In genomic region chr6:98588979-98589378, GRCm38 (mm10) we compare ENCODE assay signal across 30 mouse cellular contexts.
A peak's percentile ranks its signal among the peaks of the same experiment; 100 is the strongest.
DNase-seq lines count a peak whose midpoint lies in the region; ATAC-seq and TF ChIP-seq lines count a peak whose summit lies in the region.
"Had no signal": no experiment of that assay in that cellular context is flagged by ENCODE, and none has a peak within 500 bp of the region (broad histone marks: within the 10 kb centered on the region; RNA-seq: fewer than 3 reads in every experiment).

No protein-coding gene starts in this region.

- ATAC-seq in intestine, embryonic 15.5 days: peak; percentile 95
- peak; percentile 72; the same call in 1 of the 2 replicates for ATAC-seq in intestine, postnatal 0 days
- peak; percentile 81 for ATAC-seq in liver, embryonic 16.5 days (ENCODE audit: low read depth)
- peak; percentile 99 for ATAC-seq in stomach, postnatal 0 days (ENCODE audit: low FRiP score, low TSS enrichment)
- ATAC-seq in frontal cortex, adult (ENCODE audit: low TSS enrichment): no peak
- ATAC-seq: forebrain, embryonic 13.5 days; midbrain, embryonic 15.5 days had no signal

- H3K9me3 ChIP-seq in intestine, embryonic 15.5 days: no peaks in the 10 kb centered on the region
- H3K9me3 ChIP-seq in intestine, postnatal 0 days (ENCODE audit: control insufficient read depth): no peaks in the 10 kb centered on the region
- H3K9me3 ChIP-seq in liver, embryonic 16.5 days (replicated peaks; ENCODE audit: control insufficient read depth, low read length): no peaks in the 10 kb centered on the region
- H3K9me3 ChIP-seq in stomach, postnatal 0 days (ENCODE audit: control insufficient read depth, low read length): no peaks in the 10 kb centered on the region
- H3K9me3 ChIP-seq: forebrain, embryonic 13.5 days; limb, embryonic 12.5 days; liver, embryonic 15.5 days; midbrain, embryonic 15.5 days; neural tube, embryonic 15.5 days had no signal

- WGBS in intestine, embryonic 15.5 days: 33% methylated on average over 4 of the region's 4 CpGs
- WGBS in intestine, postnatal 0 days: 29% methylated on average over 4 of the region's 4 CpGs
- 18% methylated on average over 4 of the region's 4 CpGs for WGBS in liver, embryonic 16.5 days (ENCODE audit: insufficient replicate concordance)
- 42% methylated on average over 4 of the region's 4 CpGs for WGBS in stomach, postnatal 0 days

- H3K4me3 ChIP-seq in intestine, embryonic 15.5 days (replicated peaks): no peak overlapping the region
- no peak overlapping the region for H3K4me3 ChIP-seq in intestine, postnatal 0 days (ENCODE audit: low read depth, low read length)
- H3K4me3 ChIP-seq in liver, embryonic 16.5 days (ENCODE audit: low read depth, low read length): no peak overlapping the region
- H3K4me3 ChIP-seq in stomach, postnatal 0 days (ENCODE audit: low read depth, low read length): no peak overlapping the region
- H3K4me3 ChIP-seq: forebrain, embryonic 13.5 days; gastrocnemius, adult 2 months; limb, embryonic 12.5 days; liver, embryonic 15.5 days; midbrain, embryonic 15.5 days; neural tube, embryonic 15.5 days had no signal

- H3K27me3 ChIP-seq in intestine, embryonic 15.5 days (replicated peaks): no peaks in the 10 kb centered on the region
- H3K27me3 ChIP-seq in intestine, postnatal 0 days (replicated peaks; ENCODE audit: control insufficient read depth, insufficient read depth, low read length): no peaks in the 10 kb centered on the region
- H3K27me3 ChIP-seq in liver, embryonic 16.5 days (ENCODE audit: control insufficient read depth, insufficient read depth, low read depth, low read length): no peaks in the 10 kb centered on the region
- H3K27me3 ChIP-seq in stomach, postnatal 0 days (ENCODE audit: control insufficient read depth, insufficient read depth, low read length): no peaks in the 10 kb centered on the region
- H3K27me3 ChIP-seq: forebrain, embryonic 13.5 days; limb, embryonic 12.5 days; liver, embryonic 15.5 days; midbrain, embryonic 15.5 days; neural tube, embryonic 15.5 days had no signal

- H3K27ac ChIP-seq in intestine, embryonic 15.5 days: no peak overlapping the region
- H3K27ac ChIP-seq in intestine, postnatal 0 days (ENCODE audit: low read depth, low read length): no peak overlapping the region
- H3K27ac ChIP-seq in liver, embryonic 16.5 days (ENCODE audit: low read length): no peak overlapping the region
- no peak overlapping the region for H3K27ac ChIP-seq in stomach, postnatal 0 days (replicated peaks)
- H3K27ac ChIP-seq: forebrain, embryonic 13.5 days; gastrocnemius, adult 2 months; hindbrain, embryonic 14.5 days; kidney, postnatal 0 days; limb, embryonic 12.5 days; liver, embryonic 15.5 days; midbrain, embryonic 15.5 days; neural tube, embryonic 15.5 days had no signal

- no peak overlapping the region for H3K4me2 ChIP-seq in intestine, embryonic 15.5 days (replicated peaks)
- H3K4me2 ChIP-seq in intestine, postnatal 0 days (replicated peaks; ENCODE audit: low read depth): no peak overlapping the region
- H3K4me2 ChIP-seq in liver, embryonic 16.5 days (ENCODE audit: low read depth, low read length): no peak overlapping the region
- H3K4me2 ChIP-seq in stomach, postnatal 0 days (replicated peaks; ENCODE audit: low read depth): no peak overlapping the region
- H3K4me2 ChIP-seq: forebrain, embryonic 13.5 days; heart, embryonic 11.5 days; hindbrain, embryonic 14.5 days; limb, embryonic 12.5 days; liver, embryonic 15.5 days; midbrain, embryonic 15.5 days; neural tube, embryonic 15.5 days had no signal

- no peaks in the 10 kb centered on the region for H3K4me1 ChIP-seq in intestine, embryonic 15.5 days (replicated peaks)
- 0 out of 2 replicates have a peak, but pooled peaks cover 3% of the 10 kb centered on the region for H3K4me1 ChIP-seq in intestine, postnatal 0 days (replicated peaks; ENCODE audit: control insufficient read depth, insufficient read depth, low read length)
- no peaks in the 10 kb centered on the region for H3K4me1 ChIP-seq in liver, embryonic 16.5 days (ENCODE audit: control insufficient read depth, low read depth, low read length)
- no peaks in the 10 kb centered on the region for H3K4me1 ChIP-seq in stomach, postnatal 0 days (replicated peaks; ENCODE audit: control insufficient read depth, insufficient read depth)
- H3K4me1 ChIP-seq: forebrain, embryonic 13.5 days; limb, embryonic 12.5 days; liver, embryonic 15.5 days; midbrain, embryonic 15.5 days; neural tube, embryonic 15.5 days had no signal

- no peak for TF ChIP-seq EP300 in stomach, postnatal 0 days (optimal IDR thresholded peaks at IDR 0.05)

- no peak overlapping the region for H3K9ac ChIP-seq in intestine, embryonic 15.5 days
- H3K9ac ChIP-seq in intestine, postnatal 0 days (ENCODE audit: low read depth, low read length): no peak overlapping the region
- no peak overlapping the region for H3K9ac ChIP-seq in liver, embryonic 16.5 days (ENCODE audit: low read depth, low read length)
- H3K9ac ChIP-seq in stomach, postnatal 0 days (ENCODE audit: low read length): no peak overlapping the region
- H3K9ac ChIP-seq: forebrain, embryonic 13.5 days; hindbrain, embryonic 14.5 days; limb, embryonic 12.5 days; liver, embryonic 15.5 days; midbrain, embryonic 15.5 days; neural tube, embryonic 15.5 days had no signal

- H3K36me3 ChIP-seq in intestine, embryonic 15.5 days: no peaks in the 10 kb centered on the region
- no peaks in the 10 kb centered on the region for H3K36me3 ChIP-seq in intestine, postnatal 0 days (ENCODE audit: control insufficient read depth, insufficient read depth)
- H3K36me3 ChIP-seq in liver, embryonic 16.5 days (ENCODE audit: control insufficient read depth, insufficient read depth): no peaks in the 10 kb centered on the region
- no peaks in the 10 kb centered on the region for H3K36me3 ChIP-seq in stomach, postnatal 0 days (ENCODE audit: control insufficient read depth, insufficient read depth, low read length)
- H3K36me3 ChIP-seq: limb, embryonic 12.5 days; liver, embryonic 15.5 days; midbrain, embryonic 15.5 days; neural tube, embryonic 15.5 days had no signal

- no peak for TF ChIP-seq CTCF in intestine, postnatal 0 days (IDR thresholded peaks at IDR 0.05; ENCODE audit: low read depth)
- no peak for TF ChIP-seq CTCF in stomach, postnatal 0 days (IDR thresholded peaks at IDR 0.05; ENCODE audit: low read depth)

- peak; percentile 37 for DNase-seq in stomach, postnatal 0 days (ENCODE audit: low spot score)
- no peak for DNase-seq in ovary, postnatal 36 days (ENCODE audit: low spot score)
- no peak for DNase-seq in left cerebral cortex, adult 18-20 months (ENCODE audit: low spot score in 2 of 2)
- DNase-seq: adrenal gland, postnatal 36 days; B cell, adult 2 months; cerebellum, adult 18-20 months; cerebellum, postnatal 25 days; gastrocnemius, adult 2 months; gastrocnemius, postnatal 36 days; heart, adult 18-20 months; heart, postnatal 4 days; kidney, adult 8-10 months; kidney, postnatal 4 days; layer of hippocampus, postnatal 36 days; lung, postnatal 36 days; right cerebral cortex, adult 18-20 months; spleen, adult 18-20 months; thymus, postnatal 14 days had no signal
